Mouse (Mus musculus) CH12F3 (cell line): Measurements from ENCODE around the gene Gm10272.
"Not testable (repeated sequence)": the region's sequence is repeated elsewhere in the genome, so short reads cannot be mapped to it uniquely, and the experiment has no call there.

Experiments
- in situ Hi-C: fragments of 300-500 bp; cut with MboI; formaldehyde crosslinking; loops from 2 replicates; pipeline ENCODE4 v1.14.3; 2020; ENCODE audit warnings: low sequenced_read_pairs

The Gm10272 gene

DNA sequence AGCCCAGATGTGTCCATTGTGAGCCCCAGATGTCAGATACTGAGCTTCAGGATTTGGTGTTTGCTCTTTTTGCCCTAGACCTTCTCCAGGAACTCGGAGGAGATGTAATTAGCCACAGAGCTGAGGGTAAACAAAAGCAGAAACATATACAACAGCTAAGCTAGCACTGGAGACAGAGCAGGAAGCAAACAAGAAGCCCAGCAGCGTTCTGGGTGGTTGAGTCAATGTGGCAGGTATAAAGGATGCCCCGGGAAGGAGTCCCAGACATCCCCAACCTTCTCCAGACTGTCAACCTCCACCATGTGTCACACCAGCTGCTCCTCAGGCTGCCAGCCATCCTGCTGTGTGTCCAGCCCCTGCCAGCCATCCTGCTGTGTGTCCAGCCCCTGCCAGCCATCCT is 19.8 kb downstream of the Gm10272 start, which contains the start of gene Gm10100:
Gene Gm10100, plus strand, starts transcription at position 301 of the 400 bp plus-strand sequence.
- in situ Hi-C loops: no loop called here

DNA sequence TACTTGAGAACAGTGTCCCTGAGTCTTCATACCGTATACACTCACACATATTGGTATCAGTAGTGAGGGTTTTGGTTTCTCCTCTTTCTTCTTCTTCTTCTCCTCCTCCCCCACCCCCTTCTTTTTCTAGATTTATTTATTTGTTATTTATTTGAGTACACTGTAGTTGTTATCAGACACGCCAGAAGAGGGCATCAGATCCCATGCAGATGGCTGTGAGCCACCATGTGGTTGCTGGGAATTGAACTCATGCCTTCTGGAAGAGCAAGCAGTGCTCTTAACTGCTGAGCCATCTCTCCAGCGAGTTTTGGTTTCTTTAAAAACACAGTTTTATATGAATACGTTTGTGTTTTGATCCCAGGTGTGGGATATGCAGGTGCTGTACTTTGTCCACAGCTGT is 21.9 kb downstream of the Gm10272 start:
- in situ Hi-C loops: no loop called here

DNA sequence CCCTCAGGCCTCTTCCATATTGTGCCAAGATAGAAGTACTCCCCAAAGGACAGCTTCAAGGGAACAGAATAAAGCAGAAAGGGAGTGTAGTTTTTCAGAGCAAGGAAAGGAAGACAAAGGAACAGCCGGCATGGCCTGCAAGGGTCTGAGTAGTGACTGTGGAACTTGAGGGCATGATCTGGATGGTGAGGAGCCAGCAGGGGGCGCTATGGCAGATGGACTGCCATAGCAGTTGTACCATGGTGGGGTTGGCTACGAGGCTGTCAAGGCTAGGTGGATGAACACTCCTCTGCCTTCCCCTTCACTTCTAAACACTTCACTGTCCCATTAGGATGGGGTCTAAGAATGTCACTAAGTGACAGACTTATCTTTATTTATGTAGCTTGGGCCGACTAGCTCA is 22.8 kb downstream of the Gm10272 start:
- in situ Hi-C loops: no loop called here

DNA sequence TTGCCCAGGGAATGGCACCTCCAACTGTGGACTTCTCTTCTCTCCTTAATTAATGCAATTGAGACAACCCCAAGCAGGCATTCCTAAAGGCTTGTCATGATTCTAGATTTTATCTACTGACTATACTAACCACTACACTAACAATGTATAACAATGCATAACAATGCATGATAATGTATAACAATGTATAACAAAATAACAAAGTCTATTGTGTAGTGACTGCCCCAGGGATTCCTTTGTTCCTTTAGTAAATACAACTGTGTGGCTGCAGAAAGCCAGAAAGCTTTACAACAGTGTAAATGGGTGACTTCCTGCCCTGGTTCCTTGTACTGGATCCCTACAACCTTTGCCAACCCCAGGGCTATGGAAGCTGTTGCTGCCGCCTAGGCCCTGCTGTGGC is 29.5 kb downstream of the Gm10272 start:
- in situ Hi-C loops: no loop called here

DNA sequence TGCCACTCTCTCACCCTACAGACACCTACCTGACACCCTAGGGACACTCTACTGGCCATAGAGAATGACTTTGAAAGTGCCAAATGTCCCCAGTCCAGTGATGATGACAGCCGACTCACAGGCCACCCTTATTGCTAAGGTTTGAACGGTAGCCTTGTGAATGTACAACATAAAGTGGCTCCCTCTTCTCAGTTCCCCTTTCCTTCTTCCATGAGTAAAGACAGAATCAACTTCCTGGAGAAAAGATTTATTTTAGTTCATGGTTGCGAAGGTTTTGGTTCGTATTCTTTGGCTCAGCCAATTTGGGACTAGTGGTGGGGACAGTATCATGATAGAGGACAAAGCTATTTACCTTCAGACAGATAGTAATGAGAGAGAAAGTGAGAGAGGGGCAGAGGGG is 32.5 kb downstream of the Gm10272 start:
- in situ Hi-C loops: no loop called here

DNA sequence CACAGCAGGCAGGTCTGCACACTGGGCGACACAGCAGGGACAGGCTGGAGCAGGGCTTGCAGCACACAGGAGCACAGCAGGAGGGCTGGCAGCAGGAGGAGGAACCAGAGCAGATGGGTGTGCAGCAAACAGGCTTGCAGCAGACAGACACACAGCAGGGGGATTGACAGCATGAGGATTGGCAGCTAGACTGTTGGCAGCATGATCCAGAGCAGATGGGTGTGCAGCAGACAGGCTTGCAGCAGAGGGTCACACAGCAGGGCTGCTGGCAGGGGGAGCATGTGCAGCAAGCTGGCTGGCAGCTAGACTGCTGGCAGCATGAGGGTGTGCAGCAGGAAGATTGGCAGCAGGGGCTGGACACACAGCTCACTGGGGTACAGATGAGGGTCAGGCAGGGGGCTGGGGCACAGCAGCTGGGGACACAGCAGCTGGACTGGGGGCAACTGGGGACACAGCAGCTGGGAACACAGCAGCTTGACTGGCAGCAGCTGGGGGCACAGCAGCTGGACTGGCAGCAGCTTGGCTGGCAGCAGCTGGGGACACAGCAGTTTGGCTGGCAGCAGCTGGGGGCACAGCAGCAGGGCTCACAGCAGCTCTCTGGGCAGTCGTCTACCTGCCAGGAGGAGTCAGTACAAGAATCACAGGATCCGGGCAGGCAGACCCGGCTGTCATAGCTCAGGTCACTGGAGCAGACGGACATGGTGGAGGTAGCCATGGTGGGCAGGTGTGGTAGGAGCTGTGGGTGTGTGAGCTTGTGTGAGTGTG is 35.7 kb downstream of the Gm10272 start, which contains the start of gene Gm18596:
Gene Gm18596, minus strand, starts transcription at position 715 of the 765 bp plus-strand sequence.
- in situ Hi-C loops: not testable (repeated sequence)

DNA sequence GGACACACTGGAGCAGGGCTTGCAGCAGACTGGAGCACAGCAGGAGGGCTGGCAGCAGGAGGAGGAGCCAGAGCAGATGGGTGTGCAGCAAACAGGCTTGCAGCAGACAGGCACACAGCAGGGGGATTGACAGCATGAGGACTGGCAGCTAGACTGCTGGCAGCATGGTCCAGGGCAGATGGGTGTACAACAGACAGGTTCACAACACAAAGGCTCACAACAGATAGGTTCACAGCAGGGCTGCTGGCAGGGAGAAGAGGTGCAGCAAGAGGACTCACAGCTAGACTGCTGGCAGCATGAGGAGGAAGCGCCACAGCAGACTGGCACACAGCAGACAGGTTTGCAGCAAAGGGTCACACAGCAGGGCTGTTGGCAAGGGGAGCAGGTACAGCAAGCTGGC is 44.3 kb downstream of the Gm10272 start:
- in situ Hi-C loops: not testable (repeated sequence)

DNA sequence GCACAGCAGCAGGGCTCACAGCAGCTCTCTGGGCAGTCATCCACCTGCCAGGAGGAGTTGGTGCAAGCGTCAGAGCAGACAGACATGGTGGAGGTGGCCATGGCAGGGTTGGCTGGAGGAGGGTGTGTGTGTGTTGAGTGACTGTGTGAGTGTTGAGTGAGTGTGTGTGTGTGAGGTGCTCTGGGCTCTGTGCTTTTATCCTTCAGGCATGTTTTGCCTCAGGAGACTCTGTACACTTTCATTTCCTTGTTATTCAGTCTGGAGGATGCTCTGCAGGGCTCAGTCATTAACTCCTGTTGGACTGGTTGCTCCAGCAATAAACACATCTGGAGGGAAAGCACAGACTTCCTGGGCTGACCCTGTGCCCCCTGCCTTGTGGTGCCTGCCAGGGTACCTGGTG is 44.8 kb downstream of the Gm10272 start, which contains the start of gene Gm9736:
Gene Gm9736, minus strand, starts transcription at position 101 of the 400 bp plus-strand sequence.
- in situ Hi-C loops: not testable (repeated sequence)

DNA sequence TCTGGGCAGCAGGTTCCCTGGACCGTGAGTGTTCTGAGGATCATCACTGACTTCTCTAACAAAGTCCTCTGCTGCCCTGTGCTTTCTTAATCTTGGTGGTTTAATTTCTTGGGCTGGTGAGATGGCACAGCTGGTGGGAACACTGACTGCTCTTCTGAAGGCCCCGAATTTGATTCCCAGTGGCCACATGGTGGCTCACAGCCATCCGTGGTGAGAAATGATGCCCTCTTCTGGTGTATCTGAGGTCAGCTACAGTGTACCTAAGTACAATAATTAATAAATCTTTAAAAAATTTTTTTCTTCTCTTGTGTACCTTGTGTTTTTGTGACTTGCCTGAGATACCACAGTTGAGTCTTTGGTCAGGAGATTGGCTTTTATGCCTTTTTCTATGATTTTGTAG is 45.9 kb downstream of the Gm10272 start:
- in situ Hi-C loops: not testable (repeated sequence)

DNA sequence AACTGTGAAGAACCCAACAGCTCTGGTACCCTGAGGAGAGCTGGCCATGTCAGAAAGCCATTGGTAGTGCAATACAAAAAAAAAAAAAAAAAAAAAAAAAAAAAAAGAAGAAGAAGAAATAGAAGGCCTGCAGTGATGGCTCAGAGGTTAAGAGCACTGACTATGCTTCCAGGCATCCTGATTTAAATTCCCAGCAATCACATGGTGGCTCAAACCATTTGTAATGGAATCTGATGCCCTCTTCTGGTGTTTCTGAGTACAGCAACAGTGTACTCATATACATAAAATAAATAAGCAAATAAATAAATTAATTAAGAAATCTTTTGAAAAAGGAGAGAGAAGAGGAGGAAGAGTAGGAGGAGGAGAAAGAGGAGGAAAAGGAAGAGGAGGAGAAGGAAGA is 47.0 kb downstream of the Gm10272 start:
- in situ Hi-C loops: no loop called here
